Mouse (Mus musculus) adipose tissue, adult 10 weeks (tissue): ENCODE measurements around the gene Defa30. TPM values are rescaled to one million over a fixed set of nuclear protein-coding genes. Genes with fewer than 3 reads are reported as not detected.

Experiments used
- polyA plus RNA-seq: library from polyadenylated mRNA; stranded (reverse); fragments of 350-450 nt; fragmentation: Illumina TruSeq; extraction: RNeasy Lipid Tissue Mini Kit (QIAGEN cat#74804); gene quantifications from one replicate; pipeline ENCODE4 v1.2.3, GENCODE M21; 2014; ENCODE audit warnings: low read depth, low replicate concordance

The Defa30 gene
- not detected for polyA plus RNA-seq

GRCm38 (mm10) chr8:21134342-21134741 is at the start of gene Defa30:
Gene Defa30, plus strand, starts transcription at chr8:21134642.

GRCm38 (mm10) chr8:21095950-21096349 is 38.5 kb upstream of the Defa30 start, which contains the start of gene Gm14851:
Gene Gm14851, minus strand, starts transcription at chr8:21096050.

DNA sequence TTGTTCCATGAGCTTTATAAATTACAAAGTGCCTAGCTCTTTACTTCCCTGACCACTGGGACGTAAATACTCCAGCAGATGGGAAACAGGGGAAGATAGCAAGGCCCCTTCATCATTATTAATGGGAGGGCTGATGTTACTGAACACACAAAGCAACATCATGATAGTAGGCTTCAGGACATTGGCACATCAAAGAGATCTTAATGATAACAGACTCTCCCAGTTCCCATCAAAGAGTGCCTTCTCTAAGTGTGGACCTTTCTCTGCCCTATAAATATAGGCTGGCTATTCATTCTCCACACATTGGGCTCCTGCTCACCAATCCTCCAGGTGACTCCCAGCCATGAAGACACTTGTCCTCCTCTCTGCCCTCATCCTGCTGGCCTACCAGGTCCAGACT is 27.5 kb downstream of the Defa30 start, which contains the start of gene Defa22:
Defa22 (plus strand) TSS at position 301 of the 400 bp plus-strand sequence.

Other genes starting within 250 kb of the Defa30 start
- 2.6 TPM for gene Defb33, start 242.0 kb upstream of the Defa30 start, polyA plus RNA-seq
- gene Gm15056, start 232.0 kb upstream of the Defa30 start, polyA plus RNA-seq, result 40.0 TPM
- 108 TPM for gene Gm6040, start 212.6 kb upstream of the Defa30 start, polyA plus RNA-seq
- gene AY761185, start 189.9 kb upstream of the Defa30 start, polyA plus RNA-seq, result 548 TPM
- gene Defa21, start 109.1 kb upstream of the Defa30 start, polyA plus RNA-seq, result not detected
- not detected for gene Defa23, start 79.6 kb upstream of the Defa30 start, polyA plus RNA-seq
- gene Defa35, start 69.6 kb upstream of the Defa30 start, polyA plus RNA-seq, result not detected
- not detected for gene Defa25, start 50.2 kb upstream of the Defa30 start, polyA plus RNA-seq
- not detected for gene Gm14851, start 38.6 kb upstream of the Defa30 start, polyA plus RNA-seq
- gene Defa22, start 27.6 kb downstream of the Defa30 start, polyA plus RNA-seq, result not detected
- 1.4 TPM for gene Defa31, start 57.0 kb downstream of the Defa30 start, polyA plus RNA-seq
- gene Gm15293, start 66.9 kb downstream of the Defa30 start, polyA plus RNA-seq, result not detected
- not detected for gene Gm15292, start 115.1 kb downstream of the Defa30 start, polyA plus RNA-seq
- not detected for gene Defa27, start 180.9 kb downstream of the Defa30 start, polyA plus RNA-seq
- gene Defa29, start 192.4 kb downstream of the Defa30 start, polyA plus RNA-seq, result not detected
- gene Defa2, start 243.9 kb downstream of the Defa30 start, polyA plus RNA-seq, result not detected